Mouse (Mus musculus) cortical plate, adult 2 months (tissue): ENCODE measurements at regions not wholly inside any gene's neighbourhood (a gene's known extent, or its start where the extent isn't known, plus 50 kb on each side); places are given as distances from the start of the nearest gene placed in this dataset.

ENCODE experiments used
- CTCF ChIP-seq: fragments of 200-500 bp; IDR thresholded peaks from 2 replicates; pipeline ENCODE4 v1.5.1; 2011; ENCODE audit warnings: mild to moderate bottlenecking, control low read depth, low read length; ENCODE audit not compliant: insufficient read depth; ENCODE audit errors: extremely low read depth
- POLR2A ChIP-seq: fragments of 200-500 bp; IDR thresholded peaks from 2 replicates; pipeline ENCODE4 v1.6.1; 2011; ENCODE audit warnings: mild to moderate bottlenecking, low read length, control low read depth; ENCODE audit not compliant: insufficient read depth; ENCODE audit errors: extremely low read depth

DNA sequence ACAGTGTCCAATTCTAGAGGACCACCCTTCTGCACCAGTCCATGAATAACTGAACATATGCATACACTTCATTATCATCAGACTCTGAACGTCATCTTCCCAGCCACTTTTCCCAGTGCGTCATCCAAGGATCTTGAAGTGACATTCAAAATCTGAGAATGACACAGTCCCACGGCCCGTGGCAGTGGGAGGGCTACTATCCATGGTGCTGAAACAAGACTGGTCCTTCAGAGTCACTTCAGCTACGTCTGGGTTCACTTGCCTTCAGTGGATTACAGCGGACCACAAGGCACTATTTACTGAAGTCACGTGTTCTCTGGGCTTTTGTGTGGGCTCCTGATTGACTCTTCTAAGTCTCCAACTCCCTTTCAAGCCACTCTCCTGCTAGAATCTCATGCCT lies 128.7 kb downstream of the Aipl1 start:
- TF ChIP-seq POLR2A, result no peak
- no peak for TF ChIP-seq CTCF
